Mouse (Mus musculus): ENCODE measurements around the gene Rabepk. TPM values are rescaled to one million over a fixed set of nuclear protein-coding genes. Genes with fewer than 3 reads are reported as not detected.

The Rabepk gene
- total and polyA plus RNA-seq, 3 experiments, result 47.1 to 85.3 TPM; not detected in 1

DNA sequence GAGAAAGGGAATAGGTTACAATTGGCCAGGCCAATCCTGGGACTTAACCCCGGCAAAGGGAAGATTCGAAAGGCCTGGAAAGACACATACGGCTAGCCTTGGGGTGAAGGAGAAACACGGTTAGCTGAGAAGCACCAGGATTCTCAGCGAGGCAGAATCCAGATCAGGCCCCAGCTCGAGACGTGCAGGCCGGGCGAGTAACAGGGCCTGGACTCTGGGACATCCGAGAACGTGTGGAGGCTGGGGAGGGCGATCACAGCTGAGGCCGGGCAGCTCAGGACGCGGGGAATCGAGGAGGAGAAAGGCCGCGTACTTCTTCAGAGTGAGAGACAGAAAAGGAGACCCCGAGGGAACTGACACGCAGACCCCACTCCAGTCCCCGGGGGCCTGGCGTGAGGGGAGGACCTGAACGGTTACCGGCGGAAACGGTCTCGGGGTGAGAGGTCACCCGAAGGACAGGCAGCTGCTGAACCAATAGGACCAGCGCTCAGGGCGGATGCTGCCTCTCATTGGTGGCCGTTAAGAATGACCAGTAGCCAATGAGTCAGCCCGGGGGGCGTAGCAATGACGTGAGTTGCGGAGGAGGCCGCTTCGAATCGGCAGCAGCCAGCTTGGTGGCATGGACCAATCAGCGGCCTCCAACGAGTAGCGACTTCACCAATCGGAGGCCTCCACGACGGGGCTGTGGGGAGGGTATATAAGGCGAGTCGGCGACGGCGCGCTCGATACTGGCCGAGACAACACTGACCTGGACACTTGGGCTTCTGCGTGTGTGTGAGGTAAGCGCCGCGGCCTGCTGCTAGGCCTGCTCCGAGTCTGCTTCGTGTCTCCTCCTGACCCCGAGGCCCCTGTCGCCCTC, 28.1 kb downstream of the Rabepk start, which contains the start of gene Hspa5 (continued):
- peak; percentile 16; the same call in 1 of the 2 replicates for TF ChIP-seq NRF1 (IDR thresholded peaks at IDR 0.05; ENCODE audit: insufficient read depth, low read depth, low read length, poor library complexity, severe bottlenecking)
- TF ChIP-seq MEF2A (IDR thresholded peaks at IDR 0.05; ENCODE audit: extremely low read depth, insufficient replicate concordance, low read depth, low read length, poor library complexity, severe bottlenecking), result no peak
- no peak for TF ChIP-seq GATA1 (IDR thresholded peaks at IDR 0.05; ENCODE audit: low read depth, low read length)
- TF ChIP-seq MAFK (IDR thresholded peaks at IDR 0.05; ENCODE audit: borderline replicate concordance, low read depth, low read length), result no peak
- TF ChIP-seq POLR2AphosphoS2 (IDR thresholded peaks at IDR 0.05; ENCODE audit: low read length), result peak; percentile 100
- no peak for TF ChIP-seq TCF12 (IDR thresholded peaks at IDR 0.05; ENCODE audit: low read depth, low read length)
- peak; percentile 49 for TF ChIP-seq ELF1 (IDR thresholded peaks at IDR 0.05; ENCODE audit: low read depth, low read length)
- peak; percentile 99 for TF ChIP-seq TBP (IDR thresholded peaks at IDR 0.05; ENCODE audit: low read depth, low read length)
- peak in 1 of 2 experiments; percentile 52; a peak in 1 of 4 replicates for TF ChIP-seq EP300 (IDR thresholded peaks at IDR 0.05; ENCODE audit: low read depth in 1 of 2, low read length in 2 of 2)
- peak; percentile 78; the same call in 1 of the 2 replicates for TF ChIP-seq MYC (IDR thresholded peaks at IDR 0.05; ENCODE audit: low read depth, low read length)
- peak; percentile 98 to 100 for TF ChIP-seq POLR2A (IDR thresholded peaks at IDR 0.05; ENCODE audit: control insufficient read depth in 1 of 2, insufficient read depth in 1 of 2, low read depth in 1 of 2, low read length in 2 of 2, poor library complexity in 1 of 2)
- TF ChIP-seq CTCF (IDR thresholded peaks at IDR 0.05 in 2 of 3, conservative IDR thresholded peaks at IDR 0.05 in 1 of 3; ENCODE audit: control insufficient read depth in 1 of 3, insufficient read depth in 1 of 3, low read depth in 2 of 3, low read length in 3 of 3, poor library complexity in 1 of 3, severe bottlenecking in 1 of 3), result no peak
- no peak; the same call in 1 of the 2 replicates for TF ChIP-seq ETS1 (IDR thresholded peaks at IDR 0.05; ENCODE audit: low read depth, low read length)
- TF ChIP-seq UBTF (IDR thresholded peaks at IDR 0.05; ENCODE audit: borderline replicate concordance, insufficient read depth, low read depth, low read length), result peak; percentile 74; the same call in 1 of the 2 replicates
- peak; percentile 55 for TF ChIP-seq MAX (IDR thresholded peaks at IDR 0.05; ENCODE audit: low read length)
- TF ChIP-seq BHLHE40 (IDR thresholded peaks at IDR 0.05; ENCODE audit: borderline replicate concordance, low read depth, low read length), result no peak
- TF ChIP-seq POLR2AphosphoS5 (IDR thresholded peaks at IDR 0.05; ENCODE audit: borderline replicate concordance, low read depth, low read length), result peak; percentile 99
- peak; percentile 68; the same call in 1 of the 2 replicates for TF ChIP-seq JUND (IDR thresholded peaks at IDR 0.05; ENCODE audit: low read depth, low read length)
- TF ChIP-seq HCFC1 (IDR thresholded peaks at IDR 0.05; ENCODE audit: low read depth, low read length), result peak; percentile 93
- TF ChIP-seq RCOR1 (IDR thresholded peaks at IDR 0.05; ENCODE audit: low read depth, low read length), result no peak
- TF ChIP-seq ZC3H11A (IDR thresholded peaks at IDR 0.05; ENCODE audit: low read depth, low read length), result no peak
- peak; percentile 82 for TF ChIP-seq KAT2A (conservative IDR thresholded peaks at IDR 0.05; ENCODE audit: low read depth, low read length)
- no peak for TF ChIP-seq GABPA (IDR thresholded peaks at IDR 0.05; ENCODE audit: low read depth, low read length)
